Mouse (Mus musculus): ENCODE results near the gene Dclk2. TPM values are rescaled to one million over a fixed set of nuclear protein-coding genes. Genes with fewer than 3 reads are reported as not detected.
A peak's percentile ranks its signal among the peaks of the same experiment; 100 is the strongest.

Gene Dclk2
- polyA plus RNA-seq, 1 experiment = 20.7 TPM

GRCm38 (mm10) chr3:86923686-86924085 is 3.0 kb upstream of the Dclk2 start:
- H3K9me3 ChIP-seq (replicated peaks; ENCODE audit: control insufficient read depth, insufficient read depth, low read length, poor library complexity, severe bottlenecking) = 0 out of 2 replicates have a peak, but pooled peaks cover 2% of the 10 kb centered on the region
- no peaks in the 10 kb centered on the region for H3K4me1 ChIP-seq (ENCODE audit: control insufficient read depth, insufficient read depth, low read length)
- H3K36me3 ChIP-seq (ENCODE audit: control insufficient read depth, insufficient read depth, low read length, poor library complexity, severe bottlenecking) = no peaks in the 10 kb centered on the region
- no peak overlapping the region for H3K4me3 ChIP-seq (ENCODE audit: low read depth, low read length)
- TF ChIP-seq EP300 (IDR thresholded peaks at IDR 0.05; ENCODE audit: insufficient read depth, low read depth, low read length) = no peak
- H3K9ac ChIP-seq (ENCODE audit: low read depth, poor library complexity, severe bottlenecking) = no peak overlapping the region
- H3K27ac ChIP-seq (ENCODE audit: insufficient read depth, low read length) = no peak overlapping the region
- H3K27me3 ChIP-seq (ENCODE audit: control insufficient read depth, insufficient read depth, low read length, poor library complexity, severe bottlenecking) = no peaks in the 10 kb centered on the region

GRCm38 (mm10) chr3:86921181-86921975 is 726 bp upstream of the Dclk2 start:
- H3K27ac ChIP-seq (ENCODE audit: insufficient read depth, low read length) = no peak overlapping the region
- H3K9ac ChIP-seq (ENCODE audit: low read depth, poor library complexity, severe bottlenecking) = no peak overlapping the region
- TF ChIP-seq CTCF (IDR thresholded peaks at IDR 0.05; ENCODE audit: low read depth, low read length) = no peak
- no peak for TF ChIP-seq POLR2A (IDR thresholded peaks at IDR 0.05; ENCODE audit: insufficient read depth, low read length)
- TF ChIP-seq EP300 (IDR thresholded peaks at IDR 0.05; ENCODE audit: insufficient read depth, low read depth, low read length) = no peak

GRCm38 (mm10) chr3:86919641-86920342 is 860 bp downstream of the Dclk2 start:
- no peaks in the 10 kb centered on the region for H3K27me3 ChIP-seq (ENCODE audit: control insufficient read depth, insufficient read depth, low read length, poor library complexity, severe bottlenecking)
- TF ChIP-seq EP300 (IDR thresholded peaks at IDR 0.05; ENCODE audit: insufficient read depth, low read depth, low read length) (peak; percentile 34; the same call in 1 of the 2 replicates), CTCF (IDR thresholded peaks at IDR 0.05; ENCODE audit: low read depth, low read length) (no peak)
- peak overlapping the region; percentile 93 for H3K9ac ChIP-seq (ENCODE audit: low read depth, poor library complexity, severe bottlenecking)
- no peak overlapping the region for H3K27ac ChIP-seq (ENCODE audit: insufficient read depth, low read length)
- no peaks in the 10 kb centered on the region for H3K36me3 ChIP-seq (ENCODE audit: control insufficient read depth, insufficient read depth, low read length, poor library complexity, severe bottlenecking)
- no peaks in the 10 kb centered on the region for H3K9me3 ChIP-seq (replicated peaks; ENCODE audit: control insufficient read depth, insufficient read depth, low read length, poor library complexity, severe bottlenecking)
- peak overlapping the region; percentile 62 for H3K4me3 ChIP-seq (ENCODE audit: low read depth, low read length)
- no peaks in the 10 kb centered on the region for H3K4me1 ChIP-seq (ENCODE audit: control insufficient read depth, insufficient read depth, low read length)

More at GRCm38 (mm10) chr3:86921181-86921975, 726 bp upstream of the Dclk2 start:
- no peak overlapping the region for H3K4me3 ChIP-seq (ENCODE audit: low read depth, low read length)
- no peaks in the 10 kb centered on the region for H3K27me3 ChIP-seq (ENCODE audit: control insufficient read depth, insufficient read depth, low read length, poor library complexity, severe bottlenecking)
- no peaks in the 10 kb centered on the region for H3K36me3 ChIP-seq (ENCODE audit: control insufficient read depth, insufficient read depth, low read length, poor library complexity, severe bottlenecking)
- no peaks in the 10 kb centered on the region for H3K4me1 ChIP-seq (ENCODE audit: control insufficient read depth, insufficient read depth, low read length)
- H3K9me3 ChIP-seq (replicated peaks; ENCODE audit: control insufficient read depth, insufficient read depth, low read length, poor library complexity, severe bottlenecking) = no peaks in the 10 kb centered on the region

GRCm38 (mm10) chr3:86917048-86917447 is 3.6 kb downstream of the Dclk2 start:
- peaks cover 2% of the 10 kb centered on the region for H3K4me1 ChIP-seq (ENCODE audit: control insufficient read depth, insufficient read depth, low read length)
- no peak for TF ChIP-seq EP300 (IDR thresholded peaks at IDR 0.05; ENCODE audit: insufficient read depth, low read depth, low read length)
- TF ChIP-seq CTCF (IDR thresholded peaks at IDR 0.05; ENCODE audit: low read depth, low read length) = no peak
- no peak for TF ChIP-seq POLR2A (IDR thresholded peaks at IDR 0.05; ENCODE audit: insufficient read depth, low read length)

GRCm38 (mm10) chr3:86916626-86917025 is 4.0 kb downstream of the Dclk2 start:
- H3K27ac ChIP-seq (ENCODE audit: insufficient read depth, low read length) = no peak overlapping the region
- no peak overlapping the region for H3K9ac ChIP-seq (ENCODE audit: low read depth, poor library complexity, severe bottlenecking)
- H3K27me3 ChIP-seq (ENCODE audit: control insufficient read depth, insufficient read depth, low read length, poor library complexity, severe bottlenecking) = no peaks in the 10 kb centered on the region
- peaks cover 2% of the 10 kb centered on the region for H3K4me1 ChIP-seq (ENCODE audit: control insufficient read depth, insufficient read depth, low read length)
- TF ChIP-seq POLR2A (IDR thresholded peaks at IDR 0.05; ENCODE audit: insufficient read depth, low read length) (no peak), CTCF (IDR thresholded peaks at IDR 0.05; ENCODE audit: low read depth, low read length) (no peak), EP300 (IDR thresholded peaks at IDR 0.05; ENCODE audit: insufficient read depth, low read depth, low read length) (no peak)
- no peaks in the 10 kb centered on the region for H3K36me3 ChIP-seq (ENCODE audit: control insufficient read depth, insufficient read depth, low read length, poor library complexity, severe bottlenecking)
- H3K4me3 ChIP-seq (ENCODE audit: low read depth, low read length) = no peak overlapping the region
- H3K9me3 ChIP-seq (replicated peaks; ENCODE audit: control insufficient read depth, insufficient read depth, low read length, poor library complexity, severe bottlenecking) = no peaks in the 10 kb centered on the region

More at GRCm38 (mm10) chr3:86917048-86917447, 3.6 kb downstream of the Dclk2 start:
- Histone ChIP-seq H3K4me3 (ENCODE audit: low read depth, low read length) (no peak overlapping the region), H3K36me3 (ENCODE audit: control insufficient read depth, insufficient read depth, low read length, poor library complexity, severe bottlenecking) (no peaks in the 10 kb centered on the region), H3K27me3 (ENCODE audit: control insufficient read depth, insufficient read depth, low read length, poor library complexity, severe bottlenecking) (no peaks in the 10 kb centered on the region), H3K9ac (ENCODE audit: low read depth, poor library complexity, severe bottlenecking) (no peak overlapping the region), H3K9me3 (replicated peaks; ENCODE audit: control insufficient read depth, insufficient read depth, low read length, poor library complexity, severe bottlenecking) (no peaks in the 10 kb centered on the region), H3K27ac (ENCODE audit: insufficient read depth, low read length) (no peak overlapping the region)

GRCm38 (mm10) chr3:86915291-86915690 is 5.4 kb downstream of the Dclk2 start:
- H3K36me3 ChIP-seq (ENCODE audit: control insufficient read depth, insufficient read depth, low read length, poor library complexity, severe bottlenecking) = no peaks in the 10 kb centered on the region
- H3K27me3 ChIP-seq (ENCODE audit: control insufficient read depth, insufficient read depth, low read length, poor library complexity, severe bottlenecking) = no peaks in the 10 kb centered on the region
- no peaks in the 10 kb centered on the region for H3K9me3 ChIP-seq (replicated peaks; ENCODE audit: control insufficient read depth, insufficient read depth, low read length, poor library complexity, severe bottlenecking)
- peaks cover 2% of the 10 kb centered on the region for H3K4me1 ChIP-seq (ENCODE audit: control insufficient read depth, insufficient read depth, low read length)
- H3K27ac ChIP-seq (ENCODE audit: insufficient read depth, low read length) = peak overlapping the region; percentile 18; the same call in 1 of the 2 replicates
- peak overlapping the region; percentile 35; the same call in 1 of the 2 replicates for H3K4me3 ChIP-seq (ENCODE audit: low read depth, low read length)
- no peak overlapping the region for H3K9ac ChIP-seq (ENCODE audit: low read depth, poor library complexity, severe bottlenecking)
- TF ChIP-seq EP300 (IDR thresholded peaks at IDR 0.05; ENCODE audit: insufficient read depth, low read depth, low read length) = no peak
- no peak for TF ChIP-seq POLR2A (IDR thresholded peaks at IDR 0.05; ENCODE audit: insufficient read depth, low read length)
- no peak for TF ChIP-seq CTCF (IDR thresholded peaks at IDR 0.05; ENCODE audit: low read depth, low read length)
